Mouse (Mus musculus): ENCODE measurements around the gene Stat5b. TPM values are rescaled to one million over a fixed set of nuclear protein-coding genes. Genes with fewer than 3 reads are reported as not detected.

Stat5b gene
- polyA plus RNA-seq, 1 experiment = not detected

- TF ChIP-seq POLR2A (IDR thresholded peaks at IDR 0.05; ENCODE audit: insufficient read depth, low read depth, low read length) (no peak), CTCF (IDR thresholded peaks at IDR 0.05; ENCODE audit: insufficient read depth, low read depth, low read length) (no peak)
- 71% methylated on average over 7 of the region's 7 CpGs for WGBS
Measured at GRCm38 (mm10) chr11:100842025-100842424, 8.5 kb downstream of the Stat5b start.

GRCm38 (mm10) chr11:100840866-100841265, 9.7 kb downstream of the Stat5b start:
- H3K4me1 ChIP-seq (ENCODE audit: control insufficient read depth, insufficient read depth, low read length) = peaks cover 13% of the 10 kb centered on the region; the same call in 1 of the 2 replicates
- H3K27ac ChIP-seq (ENCODE audit: insufficient read depth, low read depth, low read length) = no peak overlapping the region
- no peak overlapping the region for H3K4me3 ChIP-seq (ENCODE audit: insufficient read depth, low read depth, low read length)
- no peak for TF ChIP-seq POLR2A (IDR thresholded peaks at IDR 0.05; ENCODE audit: insufficient read depth, low read depth, low read length)
- TF ChIP-seq CTCF (IDR thresholded peaks at IDR 0.05; ENCODE audit: insufficient read depth, low read depth, low read length) = no peak
- WGBS = 70% methylated on average over 12 of the region's 12 CpGs

More at GRCm38 (mm10) chr11:100842025-100842424, 8.5 kb downstream of the Stat5b start:
- Histone ChIP-seq H3K4me1 (ENCODE audit: control insufficient read depth, insufficient read depth, low read length) (peaks cover 14% of the 10 kb centered on the region; the same call in 1 of the 2 replicates), H3K27ac (ENCODE audit: insufficient read depth, low read depth, low read length) (peak overlapping the region; percentile 35; the same call in 1 of the 2 replicates), H3K4me3 (ENCODE audit: insufficient read depth, low read depth, low read length) (no peak overlapping the region)

GRCm38 (mm10) chr11:100839523-100839922, 11.0 kb downstream of the Stat5b start:
- H3K4me3 ChIP-seq (ENCODE audit: insufficient read depth, low read depth, low read length) = no peak overlapping the region
- TF ChIP-seq POLR2A (IDR thresholded peaks at IDR 0.05; ENCODE audit: insufficient read depth, low read depth, low read length) (no peak), CTCF (IDR thresholded peaks at IDR 0.05; ENCODE audit: insufficient read depth, low read depth, low read length) (no peak)
- peaks cover 7% of the 10 kb centered on the region; the same call in 1 of the 2 replicates for H3K4me1 ChIP-seq (ENCODE audit: control insufficient read depth, insufficient read depth, low read length)
- WGBS = 60% methylated on average over 8 of the region's 8 CpGs
- no peak overlapping the region for H3K27ac ChIP-seq (ENCODE audit: insufficient read depth, low read depth, low read length)

GRCm38 (mm10) chr11:100838894-100839293, 11.6 kb downstream of the Stat5b start:
- Histone ChIP-seq H3K4me3 (ENCODE audit: insufficient read depth, low read depth, low read length) (no peak overlapping the region), H3K4me1 (ENCODE audit: control insufficient read depth, insufficient read depth, low read length) (peaks cover 7% of the 10 kb centered on the region; the same call in 1 of the 2 replicates), H3K27ac (ENCODE audit: insufficient read depth, low read depth, low read length) (no peak overlapping the region)
- 97% methylated on average over 9 of the region's 9 CpGs for WGBS
- TF ChIP-seq CTCF (IDR thresholded peaks at IDR 0.05; ENCODE audit: insufficient read depth, low read depth, low read length) (no peak), POLR2A (IDR thresholded peaks at IDR 0.05; ENCODE audit: insufficient read depth, low read depth, low read length) (no peak)

GRCm38 (mm10) chr11:100836923-100837702, 13.4 kb downstream of the Stat5b start:
- 86% methylated on average over 9 of the region's 9 CpGs for WGBS
- Histone ChIP-seq H3K4me3 (ENCODE audit: insufficient read depth, low read depth, low read length) (no peak overlapping the region), H3K4me1 (ENCODE audit: control insufficient read depth, insufficient read depth, low read length) (peaks cover 9% of the 10 kb centered on the region), H3K27ac (ENCODE audit: insufficient read depth, low read depth, low read length) (no peak overlapping the region)
- TF ChIP-seq CTCF (IDR thresholded peaks at IDR 0.05; ENCODE audit: insufficient read depth, low read depth, low read length) (0 out of 2 replicates have a peak, but pooled peaks have one; percentile 34), POLR2A (IDR thresholded peaks at IDR 0.05; ENCODE audit: insufficient read depth, low read depth, low read length) (no peak)

- H3K27ac ChIP-seq (ENCODE audit: insufficient read depth, low read depth, low read length) = no peak overlapping the region
- H3K4me1 ChIP-seq (ENCODE audit: control insufficient read depth, insufficient read depth, low read length) = peaks cover 27% of the 10 kb centered on the region
- WGBS = 70% methylated on average over 7 of the region's 7 CpGs
- H3K4me3 ChIP-seq (ENCODE audit: insufficient read depth, low read depth, low read length) = no peak overlapping the region
- no peak for TF ChIP-seq CTCF (IDR thresholded peaks at IDR 0.05; ENCODE audit: insufficient read depth, low read depth, low read length)
- TF ChIP-seq POLR2A (IDR thresholded peaks at IDR 0.05; ENCODE audit: insufficient read depth, low read depth, low read length) = no peak
Measured at GRCm38 (mm10) chr11:100833466-100833865, 17.1 kb downstream of the Stat5b start.

GRCm38 (mm10) chr11:100831396-100831795, 19.1 kb downstream of the Stat5b start:
- 48% methylated on average over 10 of the region's 10 CpGs for WGBS
- TF ChIP-seq CTCF (IDR thresholded peaks at IDR 0.05; ENCODE audit: insufficient read depth, low read depth, low read length) = no peak
- no peak for TF ChIP-seq POLR2A (IDR thresholded peaks at IDR 0.05; ENCODE audit: insufficient read depth, low read depth, low read length)
- Histone ChIP-seq H3K27ac (ENCODE audit: insufficient read depth, low read depth, low read length) (no peak overlapping the region), H3K4me1 (ENCODE audit: control insufficient read depth, insufficient read depth, low read length) (peaks cover 39% of the 10 kb centered on the region), H3K4me3 (ENCODE audit: insufficient read depth, low read depth, low read length) (no peak overlapping the region)

GRCm38 (mm10) chr11:100829691-100830090, 20.8 kb downstream of the Stat5b start:
- Histone ChIP-seq H3K4me1 (ENCODE audit: control insufficient read depth, insufficient read depth, low read length) (peaks cover 50% of the 10 kb centered on the region), H3K27ac (ENCODE audit: insufficient read depth, low read depth, low read length) (peak overlapping the region; percentile 91), H3K4me3 (ENCODE audit: insufficient read depth, low read depth, low read length) (no peak overlapping the region)
- no peak for TF ChIP-seq POLR2A (IDR thresholded peaks at IDR 0.05; ENCODE audit: insufficient read depth, low read depth, low read length)
- WGBS = 55% methylated on average over 12 of the region's 12 CpGs

- 14% methylated on average over 10 of the region's 10 CpGs for WGBS
- Histone ChIP-seq H3K27ac (ENCODE audit: insufficient read depth, low read depth, low read length) (peak overlapping the region; percentile 91), H3K4me1 (ENCODE audit: control insufficient read depth, insufficient read depth, low read length) (peaks cover 50% of the 10 kb centered on the region), H3K4me3 (ENCODE audit: insufficient read depth, low read depth, low read length) (no peak overlapping the region)
- TF ChIP-seq POLR2A (IDR thresholded peaks at IDR 0.05; ENCODE audit: insufficient read depth, low read depth, low read length) (no peak), CTCF (IDR thresholded peaks at IDR 0.05; ENCODE audit: insufficient read depth, low read depth, low read length) (no peak)
Measured at GRCm38 (mm10) chr11:100828676-100829151, 21.8 kb downstream of the Stat5b start.
